In the genomic region with DNA sequence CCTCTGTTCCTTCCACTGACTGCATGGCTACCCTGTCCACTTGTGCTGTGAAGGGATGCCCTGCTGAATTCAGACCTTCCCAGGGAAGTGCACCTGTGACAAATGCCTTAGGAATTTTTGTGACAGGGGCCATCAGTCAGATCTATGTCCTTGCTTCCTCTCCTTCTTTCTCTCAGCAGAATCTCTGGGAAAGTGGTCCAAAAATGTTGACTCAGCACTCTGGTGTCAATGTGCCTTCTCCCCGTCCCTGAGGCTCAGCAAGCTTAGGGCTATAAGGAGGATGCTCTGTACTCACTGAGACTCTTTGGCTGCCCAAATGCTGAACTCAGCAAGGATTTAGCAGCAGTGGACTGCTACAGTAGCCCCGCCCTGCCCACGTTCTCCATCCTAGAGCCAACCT, we compare ENCODE assay signal across 30 mouse cellular contexts. TPM values are rescaled to one million over a fixed set of nuclear protein-coding genes. Genes with fewer than 3 reads are reported as not detected.
"Had no signal": no experiment of that assay in that cellular context is flagged by ENCODE, and none has a peak within 500 bp of the region (broad histone marks: within the 10 kb centered on the region; RNA-seq: fewer than 3 reads in every experiment).

No protein-coding gene starts in this region.

- H3K9ac ChIP-seq: heart, embryonic 13.5 days; heart, embryonic 15.5 days; hindbrain, embryonic 12.5 days; hindbrain, embryonic 14.5 days; intestine, embryonic 15.5 days; kidney, embryonic 15.5 days; limb, embryonic 12.5 days; liver, embryonic 13.5 days had no signal

- DNase-seq: gastrocnemius, adult 2 months; gastrocnemius, postnatal 10 days; gastrocnemius, postnatal 25 days; heart, adult 2 months; heart, postnatal 14 days; heart, postnatal 36 days; kidney, adult 18-20 months; kidney, adult 9 months; kidney, postnatal 14 days; kidney, postnatal 36 days; layer of hippocampus, adult 9-11 months; liver; liver, embryonic 13.5 days had no signal

- H3K27me3 ChIP-seq: heart, embryonic 15.5 days; intestine, embryonic 15.5 days; kidney, embryonic 15.5 days; limb, embryonic 12.5 days; liver, embryonic 13.5 days had no signal

- H3K9me3 ChIP-seq: heart, embryonic 13.5 days; heart, embryonic 15.5 days; hindbrain, embryonic 12.5 days; intestine, embryonic 15.5 days; kidney, embryonic 15.5 days; limb, embryonic 10.5 days; limb, embryonic 12.5 days; liver, embryonic 13.5 days had no signal

- H3K4me1 ChIP-seq: heart, embryonic 13.5 days; heart, embryonic 15.5 days; hindbrain, embryonic 10.5 days; hindbrain, embryonic 12.5 days; intestine, embryonic 15.5 days; limb, embryonic 10.5 days; limb, embryonic 12.5 days; liver, embryonic 13.5 days had no signal

- H3K4me3 ChIP-seq: gastrocnemius, adult 2 months; heart, adult 2 months; heart, embryonic 13.5 days; heart, embryonic 15.5 days; hindbrain, embryonic 10.5 days; hindbrain, embryonic 12.5 days; intestine, embryonic 15.5 days; kidney, embryonic 15.5 days; left cerebral cortex, adult 2 months; limb, embryonic 10.5 days; limb, embryonic 12.5 days; liver, embryonic 13.5 days had no signal

- H3K4me2 ChIP-seq: heart, embryonic 11.5 days; heart, embryonic 13.5 days; heart, embryonic 15.5 days; hindbrain, embryonic 12.5 days; hindbrain, embryonic 14.5 days; intestine, embryonic 15.5 days; kidney, embryonic 15.5 days; limb, embryonic 12.5 days; liver, embryonic 11.5 days; liver, embryonic 13.5 days had no signal

- H3K27ac ChIP-seq: gastrocnemius, adult 2 months; heart, adult 2 months; heart, embryonic 13.5 days; heart, embryonic 15.5 days; hindbrain, embryonic 10.5 days; hindbrain, embryonic 12.5 days; hindbrain, embryonic 14.5 days; intestine, embryonic 15.5 days; kidney, embryonic 15.5 days; kidney, postnatal 0 days; left cerebral cortex, adult 2 months; limb, embryonic 10.5 days; limb, embryonic 12.5 days; liver, embryonic 13.5 days had no signal

- ATAC-seq: hindbrain, embryonic 16.5 days; inflammation-experienced regulatory T-cells, adult 6 months; intestine, embryonic 15.5 days; intestine, postnatal 0 days had no signal

- H3K36me3 ChIP-seq: heart, embryonic 13.5 days; heart, embryonic 15.5 days; hindbrain, embryonic 10.5 days; hindbrain, embryonic 12.5 days; intestine, embryonic 15.5 days; kidney, embryonic 15.5 days; limb, embryonic 10.5 days; limb, embryonic 12.5 days; liver, embryonic 13.5 days had no signal

RNA-seq across cellular contexts. Expression of gene Bean1, which starts 31.4 kb away (rescaled TPM):
- total RNA-seq: granulocyte monocyte progenitor cell, adult 5-6 weeks had no signal
- polyA plus RNA-seq: inflammation-experienced regulatory T-cells, adult 6 months; liver, embryonic 13.5 days had no signal
